Mouse (Mus musculus): ENCODE results near the gene Vwa2. TPM values are rescaled to one million over a fixed set of nuclear protein-coding genes. Genes with fewer than 3 reads are reported as not detected.

The Vwa2 gene
- polyA plus RNA-seq, 1 experiment: 0.02 TPM

- Histone ChIP-seq H3K36me3 (ENCODE audit: control insufficient read depth, insufficient read depth) (no peaks in the 10 kb centered on the region), H3K79me2 (ENCODE audit: control insufficient read depth, insufficient read depth) (no peaks in the 10 kb centered on the region), H3K27me3 (ENCODE audit: control insufficient read depth, insufficient read depth, insufficient read length) (no peaks in the 10 kb centered on the region), H3K79me3 (ENCODE audit: low read depth) (no peaks in the 10 kb centered on the region), H3K4me3 (ENCODE audit: insufficient read depth, poor library complexity, severe bottlenecking) (no peak overlapping the region), H3ac (ENCODE audit: control insufficient read depth, insufficient read length, low read depth) (no peak overlapping the region)
- TF ChIP-seq USF1 (IDR thresholded peaks at IDR 0.05; ENCODE audit: low read depth) (no peak), CTCF (IDR thresholded peaks at IDR 0.05; ENCODE audit: control insufficient read depth, insufficient read depth, insufficient read length) (no peak), MYOG (IDR thresholded peaks at IDR 0.05; ENCODE audit: control insufficient read depth, extremely low read depth, insufficient read length) (no peak), MAX (IDR thresholded peaks at IDR 0.05) (no peak), MYOD1 (IDR thresholded peaks at IDR 0.05; ENCODE audit: control insufficient read depth, insufficient read length, low read depth) (no peak), CEBPB (IDR thresholded peaks at IDR 0.05; ENCODE audit: low read depth) (no peak), FOSL1 (IDR thresholded peaks at IDR 0.05; ENCODE audit: insufficient read depth, low read length, poor library complexity, severe bottlenecking) (no peak)
These were observed 6.3 kb upstream of the Vwa2 start for GRCm38 (mm10) chr19:56867701-56868100.

- TF ChIP-seq MAX (IDR thresholded peaks at IDR 0.05): no peak
- TF ChIP-seq MYOD1 (IDR thresholded peaks at IDR 0.05; ENCODE audit: control insufficient read depth, insufficient read length, low read depth): no peak
- TF ChIP-seq CTCF (IDR thresholded peaks at IDR 0.05; ENCODE audit: control insufficient read depth, insufficient read depth, insufficient read length): no peak
- TF ChIP-seq USF1 (IDR thresholded peaks at IDR 0.05; ENCODE audit: low read depth): no peak
- no peak for TF ChIP-seq MYOG (IDR thresholded peaks at IDR 0.05; ENCODE audit: control insufficient read depth, extremely low read depth, insufficient read length)
- no peak for TF ChIP-seq CEBPB (IDR thresholded peaks at IDR 0.05; ENCODE audit: low read depth)
- no peak for TF ChIP-seq FOSL1 (IDR thresholded peaks at IDR 0.05; ENCODE audit: insufficient read depth, low read length, poor library complexity, severe bottlenecking)
- no peaks in the 10 kb centered on the region for H3K36me3 ChIP-seq (ENCODE audit: control insufficient read depth, insufficient read depth)
- peaks cover 24% of the 10 kb centered on the region for H3K27me3 ChIP-seq (ENCODE audit: control insufficient read depth, insufficient read depth, insufficient read length)
- no peak overlapping the region for H3K4me3 ChIP-seq (ENCODE audit: insufficient read depth, poor library complexity, severe bottlenecking)
- no peaks in the 10 kb centered on the region for H3K79me3 ChIP-seq (ENCODE audit: low read depth)
- no peak overlapping the region for H3ac ChIP-seq (ENCODE audit: control insufficient read depth, insufficient read length, low read depth)
- H3K79me2 ChIP-seq (ENCODE audit: control insufficient read depth, insufficient read depth): no peaks in the 10 kb centered on the region
These were observed 709 bp downstream of the Vwa2 start for GRCm38 (mm10) chr19:56874601-56875315.

GRCm38 (mm10) chr19:56877364-56877763 lies 3.3 kb downstream of the Vwa2 start:
- no peak overlapping the region for H3K4me3 ChIP-seq (ENCODE audit: insufficient read depth, poor library complexity, severe bottlenecking)
- no peaks in the 10 kb centered on the region for H3K79me2 ChIP-seq (ENCODE audit: control insufficient read depth, insufficient read depth)
- H3ac ChIP-seq (ENCODE audit: control insufficient read depth, insufficient read length, low read depth): no peak overlapping the region
- H3K79me3 ChIP-seq (ENCODE audit: low read depth): no peaks in the 10 kb centered on the region
- TF ChIP-seq CEBPB (IDR thresholded peaks at IDR 0.05; ENCODE audit: low read depth) (no peak), USF1 (IDR thresholded peaks at IDR 0.05; ENCODE audit: low read depth) (no peak), MYOG (IDR thresholded peaks at IDR 0.05; ENCODE audit: control insufficient read depth, extremely low read depth, insufficient read length) (no peak), FOSL1 (IDR thresholded peaks at IDR 0.05; ENCODE audit: insufficient read depth, low read length, poor library complexity, severe bottlenecking) (no peak), MYOD1 (IDR thresholded peaks at IDR 0.05; ENCODE audit: control insufficient read depth, insufficient read length, low read depth) (no peak), MAX (IDR thresholded peaks at IDR 0.05) (no peak), CTCF (IDR thresholded peaks at IDR 0.05; ENCODE audit: control insufficient read depth, insufficient read depth, insufficient read length) (no peak)
- H3K27me3 ChIP-seq (ENCODE audit: control insufficient read depth, insufficient read depth, insufficient read length): peaks cover 28% of the 10 kb centered on the region
- H3K36me3 ChIP-seq (ENCODE audit: control insufficient read depth, insufficient read depth): no peaks in the 10 kb centered on the region

GRCm38 (mm10) chr19:56887879-56888278 lies 13.8 kb downstream of the Vwa2 start:
- H3K36me3 ChIP-seq (ENCODE audit: control insufficient read depth, insufficient read depth): no peaks in the 10 kb centered on the region
- H3K79me2 ChIP-seq (ENCODE audit: control insufficient read depth, insufficient read depth): no peaks in the 10 kb centered on the region
- TF ChIP-seq FOSL1 (IDR thresholded peaks at IDR 0.05; ENCODE audit: insufficient read depth, low read length, poor library complexity, severe bottlenecking) (no peak), CEBPB (IDR thresholded peaks at IDR 0.05; ENCODE audit: low read depth) (no peak), MYOG (IDR thresholded peaks at IDR 0.05; ENCODE audit: control insufficient read depth, extremely low read depth, insufficient read length) (no peak), CTCF (IDR thresholded peaks at IDR 0.05; ENCODE audit: control insufficient read depth, insufficient read depth, insufficient read length) (no peak), USF1 (IDR thresholded peaks at IDR 0.05; ENCODE audit: low read depth) (no peak), MAX (IDR thresholded peaks at IDR 0.05) (no peak), MYOD1 (IDR thresholded peaks at IDR 0.05; ENCODE audit: control insufficient read depth, insufficient read length, low read depth) (no peak)
- H3K4me3 ChIP-seq (ENCODE audit: insufficient read depth, poor library complexity, severe bottlenecking): no peak overlapping the region
- no peaks in the 10 kb centered on the region for H3K79me3 ChIP-seq (ENCODE audit: low read depth)
- H3K27me3 ChIP-seq (ENCODE audit: control insufficient read depth, insufficient read depth, insufficient read length): no peaks in the 10 kb centered on the region
- H3ac ChIP-seq (ENCODE audit: control insufficient read depth, insufficient read length, low read depth): no peak overlapping the region

GRCm38 (mm10) chr19:56888654-56889053 lies 14.6 kb downstream of the Vwa2 start:
- TF ChIP-seq USF1 (IDR thresholded peaks at IDR 0.05; ENCODE audit: low read depth) (no peak), MYOD1 (IDR thresholded peaks at IDR 0.05; ENCODE audit: control insufficient read depth, insufficient read length, low read depth) (no peak), CTCF (IDR thresholded peaks at IDR 0.05; ENCODE audit: control insufficient read depth, insufficient read depth, insufficient read length) (no peak), MYOG (IDR thresholded peaks at IDR 0.05; ENCODE audit: control insufficient read depth, extremely low read depth, insufficient read length) (no peak), FOSL1 (IDR thresholded peaks at IDR 0.05; ENCODE audit: insufficient read depth, low read length, poor library complexity, severe bottlenecking) (no peak), CEBPB (IDR thresholded peaks at IDR 0.05; ENCODE audit: low read depth) (no peak), MAX (IDR thresholded peaks at IDR 0.05) (no peak)
- Histone ChIP-seq H3ac (ENCODE audit: control insufficient read depth, insufficient read length, low read depth) (no peak overlapping the region), H3K36me3 (ENCODE audit: control insufficient read depth, insufficient read depth) (no peaks in the 10 kb centered on the region), H3K4me3 (ENCODE audit: insufficient read depth, poor library complexity, severe bottlenecking) (no peak overlapping the region), H3K79me3 (ENCODE audit: low read depth) (no peaks in the 10 kb centered on the region), H3K79me2 (ENCODE audit: control insufficient read depth, insufficient read depth) (no peaks in the 10 kb centered on the region), H3K27me3 (ENCODE audit: control insufficient read depth, insufficient read depth, insufficient read length) (no peaks in the 10 kb centered on the region)

Measured in C2C12 (cell line).